Mouse (Mus musculus) large intestine, adult 2 months (tissue): Measurements from ENCODE around the gene Khdc1b. TPM values are rescaled to one million over a fixed set of nuclear protein-coding genes. Genes with fewer than 3 reads are reported as not detected.

ENCODE experiments used
- polyA plus RNA-seq: library from polyadenylated mRNA; depleted of rRNA; stranded (reverse); fragments of >200 nt; gene quantifications from 2 replicates; pipeline ENCODE4 v1.2.3, GENCODE M21; 2012; rRNA removed

The Khdc1b gene
- polyA plus RNA-seq, 1 experiment: not detected

Other genes with a start within 250 kb of the Khdc1b start
- gene Tmem14a, start 165.0 kb upstream of the Khdc1b start, polyA plus RNA-seq: 3.6 and 4.2 TPM in 2 replicates
- 2.2 and 2.7 TPM in 2 replicates for gene Gsta3, start 143.0 kb upstream of the Khdc1b start, polyA plus RNA-seq
- gene Khdc1a, start 33.9 kb upstream of the Khdc1b start, polyA plus RNA-seq: not detected in 2 replicates
- not detected in 2 replicates for gene Khdc1c, start 15.2 kb upstream of the Khdc1b start, polyA plus RNA-seq